Mouse (Mus musculus): ENCODE measurements around the gene Cnot8. TPM values are rescaled to one million over a fixed set of nuclear protein-coding genes. Genes with fewer than 3 reads are reported as not detected.

Cnot8 gene
- polyA plus RNA-seq, 1 experiment, result 77.3 TPM

DNA sequence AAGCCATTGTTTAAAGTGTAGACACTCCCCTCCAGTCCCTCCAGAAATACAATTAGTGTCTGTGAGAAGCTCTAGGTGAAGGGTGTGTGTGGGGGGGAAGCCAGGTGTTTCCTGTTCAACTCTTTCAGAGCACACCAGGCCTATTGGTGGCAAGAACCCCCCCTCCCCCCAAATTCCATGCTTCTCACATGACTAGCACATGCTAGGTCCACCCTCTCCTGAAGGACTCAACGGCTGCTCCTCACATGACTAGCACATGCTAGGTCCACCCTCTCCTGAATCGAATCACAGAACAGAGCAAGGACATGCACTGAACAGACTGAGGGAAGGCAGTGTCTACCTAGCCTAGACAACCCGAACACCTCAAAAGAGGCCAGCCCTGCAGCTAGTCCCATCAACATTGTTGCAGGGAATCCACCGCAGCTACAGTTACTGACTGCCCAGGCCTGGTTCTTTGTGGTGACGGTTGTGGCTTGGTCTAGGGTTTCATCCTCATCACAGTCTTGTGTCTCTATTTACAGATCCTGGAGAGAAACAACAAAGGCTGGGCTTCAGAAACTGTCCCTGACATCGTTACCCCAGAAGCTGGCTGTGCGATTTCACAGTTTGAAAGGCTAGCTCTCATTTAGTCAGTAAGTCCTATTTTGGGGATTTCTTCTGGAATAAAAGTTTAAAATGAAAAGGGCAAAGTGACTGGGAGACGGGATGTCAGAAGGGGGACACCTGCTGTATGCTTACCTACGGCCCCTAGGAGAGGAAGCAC is 1.2 kb upstream of the Cnot8 start:
- DNase-seq (ENCODE audit: extremely low spot score in 1 of 2, low spot score in 1 of 2), result no peak

DNA sequence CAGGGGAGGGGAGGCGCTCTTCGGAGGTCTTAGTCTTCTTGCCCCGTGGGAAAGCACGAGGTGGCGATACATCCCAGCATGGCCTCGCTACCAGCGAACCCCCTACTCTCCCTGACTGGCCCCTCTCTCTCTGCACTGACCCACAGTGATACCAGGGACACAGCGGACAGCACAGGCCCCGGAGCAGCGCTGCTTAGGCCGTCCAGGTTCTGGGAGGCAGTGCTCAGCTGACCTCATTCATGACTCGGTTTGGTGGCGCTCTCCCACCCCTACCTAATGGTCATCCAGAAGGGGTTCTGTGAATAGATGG is 654 bp upstream of the Cnot8 start:
- DNase-seq (ENCODE audit: extremely low spot score in 1 of 2, low spot score in 1 of 2), result no peak

DNA sequence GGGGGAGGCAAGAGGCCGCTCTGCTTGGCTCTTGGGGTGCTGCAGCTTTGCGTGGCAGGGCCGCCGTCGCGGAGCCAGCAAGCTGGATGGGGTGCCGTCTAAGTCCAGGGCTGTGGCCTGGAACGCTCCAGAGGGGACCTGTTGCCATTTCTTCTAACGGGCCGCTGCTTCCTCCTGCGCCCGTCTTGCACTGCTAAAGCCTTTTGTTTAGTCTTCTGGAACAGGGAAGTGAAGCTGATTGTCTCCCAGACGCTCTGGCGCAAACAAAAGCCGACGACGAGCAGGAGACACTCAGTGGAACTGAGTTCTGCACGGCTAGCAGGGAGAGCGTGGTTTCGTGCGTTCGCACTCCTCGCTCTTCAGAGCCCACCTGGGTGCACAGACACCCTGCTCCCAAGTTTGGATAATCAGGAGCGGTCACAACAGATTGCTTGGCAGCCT is 418 bp downstream of the Cnot8 start:
- DNase-seq (ENCODE audit: extremely low spot score in 1 of 2, low spot score in 1 of 2), result peak in 1 of 2 experiments; percentile 33

DNA sequence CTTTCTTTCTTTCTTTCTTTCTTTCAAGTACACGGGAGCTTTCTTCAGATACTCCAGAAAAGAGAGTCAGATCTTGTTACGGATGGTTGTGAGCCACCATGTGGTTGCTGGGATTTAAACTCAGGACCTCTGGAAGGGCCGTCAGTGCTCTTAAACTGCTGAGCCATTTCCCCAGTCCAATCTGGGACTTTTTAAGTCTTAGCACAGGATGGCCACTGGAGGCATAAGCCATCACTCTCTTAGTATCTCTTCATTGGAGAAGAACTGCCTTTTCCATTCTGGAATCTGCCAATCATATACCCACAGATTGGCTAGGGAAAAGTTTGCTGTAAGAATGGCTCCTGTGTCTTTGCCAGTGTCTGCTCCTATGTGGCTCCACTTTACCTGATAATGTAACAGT is 3.1 kb downstream of the Cnot8 start:
- DNase-seq (ENCODE audit: extremely low spot score in 1 of 2, low spot score in 1 of 2), result no peak

DNA sequence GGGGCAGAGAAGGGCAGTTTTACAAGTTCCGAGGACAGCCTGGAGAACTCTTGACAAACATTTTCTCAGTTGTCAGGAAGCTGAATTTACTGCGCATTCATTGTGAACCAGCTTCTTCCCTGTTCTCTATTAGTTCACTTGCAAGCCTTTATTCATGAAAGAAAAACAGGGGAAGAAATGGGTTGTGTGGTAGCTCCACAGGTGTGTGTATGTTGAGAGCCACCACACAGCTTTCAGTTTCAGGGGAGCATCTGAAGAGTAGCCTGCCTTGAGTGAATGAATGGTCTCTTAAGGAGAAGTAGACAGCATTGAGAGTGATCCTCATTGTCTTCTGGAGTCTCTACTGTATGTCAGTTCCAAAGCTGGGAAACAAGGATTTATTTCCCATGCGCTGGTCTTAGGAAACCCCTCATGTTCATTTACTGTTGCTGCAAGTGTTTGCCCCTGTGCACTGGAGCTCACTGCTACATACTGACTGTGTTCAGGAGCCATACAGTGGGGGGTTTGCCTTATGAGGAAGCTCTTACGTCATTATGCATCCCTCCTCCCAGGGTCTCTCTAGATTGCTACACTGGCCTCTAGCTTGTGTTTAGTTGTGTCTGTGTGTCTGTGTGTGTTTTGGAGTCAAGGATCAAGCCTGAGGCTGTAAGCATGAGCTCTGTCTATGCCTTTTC is 3.8 kb downstream of the Cnot8 start:
- DNase-seq (ENCODE audit: extremely low spot score in 1 of 2, low spot score in 1 of 2), result no peak

DNA sequence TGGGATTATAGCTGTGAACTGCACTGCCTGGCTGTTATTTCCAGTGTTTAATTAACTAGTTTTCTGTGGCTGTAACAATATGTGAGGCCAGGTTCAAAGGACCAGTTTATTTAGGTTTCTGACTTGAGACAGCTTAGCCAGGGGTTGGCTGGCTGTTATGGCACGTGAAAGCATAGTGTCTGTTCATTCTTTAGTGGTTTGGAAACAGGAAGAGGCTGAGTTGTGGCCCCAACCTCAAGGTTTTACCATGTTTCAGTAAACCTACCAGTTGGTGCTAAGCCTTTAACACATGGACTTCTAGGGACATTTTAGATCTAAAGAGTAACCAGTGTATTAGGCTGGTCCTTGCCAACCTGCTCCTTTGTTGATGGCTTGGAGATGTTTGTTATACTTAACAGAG is 12.6 kb downstream of the Cnot8 start:
- DNase-seq (ENCODE audit: extremely low spot score in 1 of 2, low spot score in 1 of 2), result no peak

DNA sequence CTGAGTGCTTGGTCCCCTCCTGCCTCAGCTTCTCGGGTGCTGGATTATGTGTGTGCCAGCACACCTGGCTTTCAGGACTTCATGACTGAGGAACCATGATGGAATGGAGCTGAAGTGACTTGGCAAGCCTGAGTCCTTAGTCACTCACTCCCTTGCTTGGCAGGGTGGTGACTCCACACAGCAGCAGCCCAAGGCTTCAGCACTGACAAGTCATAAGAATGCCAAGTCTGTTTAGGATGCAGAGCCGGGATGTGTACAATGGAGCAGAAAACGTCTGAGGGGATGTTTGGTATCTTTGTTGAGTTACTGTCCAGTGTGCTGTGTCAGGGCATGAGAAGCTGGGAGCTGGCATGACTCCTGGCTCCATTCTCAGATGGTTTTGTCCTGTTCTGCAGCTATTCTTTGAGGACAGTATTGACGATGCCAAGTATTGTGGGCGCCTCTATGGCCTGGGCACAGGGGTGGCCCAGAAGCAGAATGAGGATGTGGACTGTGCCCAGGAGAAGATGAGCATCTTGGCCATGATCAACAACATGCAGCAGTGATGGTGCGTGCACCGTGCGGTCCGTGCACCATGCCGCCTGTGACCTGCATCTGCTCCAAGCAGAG is 13.2 kb downstream of the Cnot8 start:
- DNase-seq (ENCODE audit: extremely low spot score in 1 of 2, low spot score in 1 of 2), result peak in 1 of 2 experiments; percentile 11

DNA sequence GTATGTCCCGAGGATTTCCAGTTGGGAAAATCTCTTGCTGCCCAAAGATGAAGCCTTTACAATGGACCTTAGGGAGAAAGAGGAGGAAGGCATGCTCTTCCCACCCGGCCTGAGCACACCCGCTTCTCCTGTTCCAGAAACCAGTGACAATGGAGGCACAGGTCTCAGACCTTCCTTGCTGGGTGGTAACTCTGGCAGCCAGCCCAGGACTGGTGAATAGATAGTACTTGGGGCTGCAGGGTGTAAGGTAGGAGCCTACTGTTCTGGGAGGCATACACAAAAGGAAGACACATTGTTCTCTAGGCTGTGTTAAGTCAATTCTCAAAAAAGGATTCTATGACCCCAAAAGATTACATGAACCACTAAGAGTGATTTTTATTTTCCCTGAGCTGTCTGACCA is 16.7 kb downstream of the Cnot8 start:
- no peak for DNase-seq (ENCODE audit: extremely low spot score in 1 of 2, low spot score in 1 of 2)

DNA sequence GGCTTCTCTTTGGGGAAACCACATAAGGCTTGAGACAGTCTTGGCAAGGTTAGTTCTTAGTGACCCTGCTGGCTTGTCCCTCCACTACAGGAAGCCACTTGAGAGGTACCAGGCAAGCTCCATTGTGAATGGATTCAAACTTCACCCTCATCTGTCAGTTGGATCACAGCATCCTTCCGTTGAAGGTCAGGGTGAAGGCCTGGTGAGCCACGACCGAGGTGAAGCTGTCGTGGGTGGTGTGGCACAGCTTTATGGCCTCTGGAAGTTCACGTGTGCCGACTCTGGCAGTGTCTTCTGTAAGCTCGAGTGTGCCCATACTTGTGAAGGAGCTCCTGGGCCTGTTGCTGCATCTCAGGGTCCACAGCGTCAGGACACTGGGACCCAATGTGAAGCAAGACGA is 17.4 kb downstream of the Cnot8 start:
- no peak for DNase-seq (ENCODE audit: extremely low spot score in 1 of 2, low spot score in 1 of 2)

DNA sequence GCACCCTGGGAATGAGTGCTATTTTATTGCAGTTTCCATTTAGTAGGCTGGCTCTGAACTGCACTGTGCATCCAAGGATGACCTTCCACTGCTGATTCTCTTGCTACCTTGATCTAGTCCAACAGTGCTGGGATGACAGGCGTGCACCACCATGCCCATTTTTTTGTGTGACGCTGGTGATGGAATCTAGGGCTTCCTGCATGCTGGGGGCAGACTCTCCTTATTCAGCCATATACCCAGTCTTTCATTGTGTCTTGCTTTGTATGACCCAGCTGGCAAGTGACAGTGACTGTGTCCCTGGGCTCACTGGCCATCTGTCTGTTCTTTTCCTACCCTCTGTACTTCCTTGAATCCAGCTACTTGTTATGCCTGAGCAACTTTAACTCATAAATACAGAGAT is 19.8 kb downstream of the Cnot8 start:
- DNase-seq (ENCODE audit: extremely low spot score in 1 of 2, low spot score in 1 of 2), result no peak

DNA sequence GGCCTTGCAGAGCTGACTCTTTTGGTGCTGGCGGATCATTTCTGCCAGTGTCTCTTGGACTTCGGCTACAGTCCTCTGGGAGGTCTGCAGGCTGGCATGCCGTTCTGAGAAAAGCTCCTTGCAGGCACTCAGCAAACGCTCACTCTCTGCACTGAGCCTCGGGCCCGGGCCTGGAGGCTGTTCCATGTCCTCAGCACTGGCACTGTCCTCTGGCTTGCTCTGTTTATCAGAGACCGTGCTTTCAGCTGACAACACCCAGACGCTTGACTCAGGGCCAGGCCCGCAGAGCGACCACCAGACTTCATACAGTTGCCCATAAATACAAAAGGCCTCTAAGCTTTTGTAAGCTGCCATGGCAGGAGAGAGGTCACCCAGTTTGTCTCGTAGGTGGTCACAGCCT is 21.1 kb downstream of the Cnot8 start:
- no peak for DNase-seq (ENCODE audit: extremely low spot score in 1 of 2, low spot score in 1 of 2)

DNA sequence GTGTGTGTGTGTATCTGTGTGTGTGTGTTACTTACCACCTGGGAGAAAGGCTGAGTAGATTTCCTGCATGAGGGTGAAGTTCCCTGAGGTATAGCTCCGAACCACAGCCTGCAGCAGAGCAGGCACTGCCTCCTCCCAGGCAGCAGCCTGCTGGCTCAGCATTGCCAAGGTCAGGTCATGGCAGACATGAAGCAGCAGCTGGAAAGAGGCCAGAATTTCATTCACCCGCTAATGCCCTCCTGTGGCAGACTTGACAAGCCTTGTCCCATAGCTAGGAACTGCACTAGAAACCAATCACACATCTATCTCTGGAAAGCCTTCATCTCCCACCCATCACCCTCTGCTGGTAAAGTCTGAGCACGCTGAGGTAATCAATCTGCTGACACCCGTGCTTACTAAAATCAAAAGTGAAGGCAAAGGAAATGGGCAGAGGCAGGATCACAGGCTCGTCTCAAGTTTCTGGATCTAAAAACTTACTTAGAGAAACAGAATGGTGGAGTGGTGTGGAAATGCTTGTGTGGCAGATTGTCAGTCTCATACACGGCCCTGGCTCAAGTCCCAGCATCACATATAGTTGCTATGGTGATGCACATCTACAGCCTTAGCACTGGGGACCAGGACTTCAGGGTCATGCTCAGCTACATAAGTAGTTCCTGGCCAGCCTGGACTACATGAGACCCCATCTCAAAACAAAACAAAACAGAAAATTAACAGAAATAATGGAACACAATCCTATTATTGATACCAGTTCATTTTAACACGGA is 22.6 kb downstream of the Cnot8 start:
- DNase-seq (ENCODE audit: extremely low spot score in 1 of 2, low spot score in 1 of 2), result peak in 1 of 2 experiments; percentile 52

DNA sequence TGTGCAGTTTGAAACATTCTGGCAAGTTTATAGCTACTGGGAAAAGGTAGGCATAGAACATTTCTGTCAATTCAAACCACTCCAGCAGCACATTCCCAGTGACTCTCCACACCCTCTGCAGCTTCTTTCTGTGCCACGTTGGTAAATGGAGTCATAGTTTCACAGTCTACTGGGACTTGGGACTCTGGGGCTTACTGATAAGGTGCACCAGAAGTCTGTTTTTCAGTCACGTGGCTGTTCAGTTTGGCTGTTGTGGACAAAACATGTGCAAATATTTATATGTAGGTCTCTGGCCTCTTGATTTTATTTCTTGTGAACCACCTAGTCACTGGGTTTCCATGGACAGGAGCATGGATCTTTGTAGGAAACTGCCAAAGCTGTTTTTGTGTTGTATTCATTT is 23.6 kb downstream of the Cnot8 start:
- DNase-seq (ENCODE audit: extremely low spot score in 1 of 2, low spot score in 1 of 2), result no peak

DNA sequence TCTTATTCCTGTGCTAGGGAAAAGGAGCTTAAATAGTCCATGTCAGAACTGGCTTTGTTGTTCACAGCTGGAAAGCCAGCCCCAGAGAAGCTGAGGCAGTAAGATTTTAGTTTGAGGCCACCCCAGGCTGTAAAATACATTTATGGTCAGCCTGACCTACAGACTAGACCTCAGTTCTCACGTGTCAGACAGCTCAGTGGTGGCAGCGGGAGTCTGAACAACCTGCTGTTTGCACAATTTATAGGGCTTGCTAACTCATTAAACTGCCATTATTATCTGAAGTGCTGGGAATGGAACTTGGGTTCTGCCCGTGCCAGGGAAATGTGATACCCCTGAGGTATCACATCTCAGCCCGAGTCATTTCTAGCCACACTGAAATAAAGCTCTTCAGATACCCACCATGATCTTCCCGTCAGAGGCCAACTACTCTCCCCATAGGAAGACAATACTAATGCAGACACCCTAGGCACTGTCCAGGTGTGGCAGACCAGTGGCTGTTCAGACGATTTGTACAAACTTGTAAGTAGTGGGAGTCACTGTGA is 25.4 kb downstream of the Cnot8 start:
- DNase-seq (ENCODE audit: extremely low spot score in 1 of 2, low spot score in 1 of 2), result no peak

DNA sequence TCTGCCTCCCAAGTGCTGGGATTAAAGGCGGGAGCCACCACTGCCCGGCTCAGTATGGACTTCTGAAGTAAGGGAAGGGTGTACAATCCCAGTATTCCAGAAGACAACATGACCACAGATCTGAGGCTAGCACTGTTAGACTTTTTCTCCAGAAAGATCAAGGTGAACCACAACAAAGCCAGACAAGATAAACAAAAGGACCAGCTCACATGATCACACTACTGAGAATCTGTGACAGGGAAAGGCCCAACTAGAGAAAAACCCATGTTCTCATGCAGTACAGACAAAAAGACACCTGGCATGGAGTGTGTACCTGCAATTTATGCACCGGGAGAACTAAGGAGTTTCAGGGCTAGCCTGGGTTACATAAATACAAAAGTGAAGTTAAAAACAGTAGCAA is 28.1 kb downstream of the Cnot8 start:
- no peak for DNase-seq (ENCODE audit: extremely low spot score in 1 of 2, low spot score in 1 of 2)

DNA sequence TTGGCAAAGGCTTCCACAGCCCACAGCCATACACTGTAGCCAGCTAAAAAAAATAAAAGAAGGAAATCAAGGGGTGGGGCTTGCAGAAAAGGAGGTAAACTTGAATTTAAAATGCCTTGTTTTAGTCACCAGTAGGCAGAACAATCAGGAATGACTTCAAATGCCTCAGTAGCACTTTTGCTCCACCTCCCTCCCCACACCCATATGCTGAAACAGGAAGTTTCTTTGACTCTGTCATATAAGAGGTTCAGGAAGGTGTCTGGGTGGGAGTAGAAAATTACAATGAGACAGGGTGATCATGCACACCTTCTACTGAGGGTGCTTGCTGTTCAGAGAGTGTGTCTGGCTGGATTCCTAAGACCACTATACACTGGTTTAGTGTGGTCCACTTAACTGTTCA is 30.9 kb downstream of the Cnot8 start:
- DNase-seq (ENCODE audit: extremely low spot score in 1 of 2, low spot score in 1 of 2), result no peak

DNA sequence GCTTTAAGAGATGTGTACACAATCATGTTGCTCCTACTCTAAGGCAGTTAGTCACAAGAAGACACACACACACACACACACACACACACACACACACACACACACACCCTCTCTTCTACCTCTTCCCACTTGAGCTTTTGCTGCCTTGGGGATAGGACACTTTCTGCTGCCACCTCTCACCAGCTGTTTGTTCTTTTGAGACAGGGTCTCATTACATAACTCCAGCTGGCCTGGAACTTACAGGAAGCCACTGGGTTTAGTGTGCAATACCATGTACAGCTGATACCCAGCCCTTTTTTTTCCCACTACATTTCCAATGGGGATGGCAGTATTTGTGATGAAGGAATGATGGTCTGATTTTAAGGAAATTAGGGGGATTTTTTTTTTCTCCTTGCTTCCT is 31.3 kb downstream of the Cnot8 start:
- no peak for DNase-seq (ENCODE audit: extremely low spot score in 1 of 2, low spot score in 1 of 2)

DNA sequence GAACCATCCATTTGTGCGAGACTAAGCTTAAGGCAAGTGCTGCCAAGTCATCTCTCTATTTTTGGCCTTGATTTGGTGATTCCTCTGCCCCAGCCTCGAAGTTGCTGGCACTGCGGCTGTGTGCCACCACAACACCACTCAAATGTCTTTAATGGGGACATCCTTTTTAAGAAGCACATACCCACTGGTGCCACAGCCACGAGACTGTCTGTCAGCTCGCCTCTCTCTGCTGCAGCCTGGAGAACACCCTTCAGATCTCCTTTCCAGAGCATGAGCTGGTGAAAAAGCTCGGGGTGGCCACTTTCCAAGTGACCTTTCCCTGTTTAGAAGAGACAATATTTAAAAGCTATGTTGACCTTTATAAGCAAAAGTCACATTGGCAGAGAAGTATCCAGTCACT is 32.7 kb downstream of the Cnot8 start:
- no peak for DNase-seq (ENCODE audit: extremely low spot score in 1 of 2, low spot score in 1 of 2)

DNA sequence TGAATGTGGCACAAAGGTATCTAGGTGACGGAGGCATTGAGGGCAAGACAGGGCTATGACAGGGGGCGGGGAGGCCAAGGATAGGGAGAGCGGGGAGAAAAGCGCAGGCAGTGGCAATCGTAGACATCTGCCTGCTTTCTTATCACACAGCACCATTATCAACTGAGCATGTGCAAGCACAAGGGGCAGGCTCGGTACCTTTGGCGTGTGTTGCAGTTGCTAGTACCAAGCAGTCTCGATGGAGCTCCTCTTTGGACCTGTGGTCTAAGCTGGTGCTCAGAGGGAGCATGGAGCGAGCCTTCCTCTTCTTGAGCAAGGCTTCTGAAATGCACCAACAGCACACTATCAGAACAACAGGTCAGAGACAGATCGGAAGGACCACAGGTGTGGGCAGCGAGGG is 34.9 kb downstream of the Cnot8 start:
- DNase-seq (ENCODE audit: extremely low spot score in 1 of 2, low spot score in 1 of 2), result no peak

DNA sequence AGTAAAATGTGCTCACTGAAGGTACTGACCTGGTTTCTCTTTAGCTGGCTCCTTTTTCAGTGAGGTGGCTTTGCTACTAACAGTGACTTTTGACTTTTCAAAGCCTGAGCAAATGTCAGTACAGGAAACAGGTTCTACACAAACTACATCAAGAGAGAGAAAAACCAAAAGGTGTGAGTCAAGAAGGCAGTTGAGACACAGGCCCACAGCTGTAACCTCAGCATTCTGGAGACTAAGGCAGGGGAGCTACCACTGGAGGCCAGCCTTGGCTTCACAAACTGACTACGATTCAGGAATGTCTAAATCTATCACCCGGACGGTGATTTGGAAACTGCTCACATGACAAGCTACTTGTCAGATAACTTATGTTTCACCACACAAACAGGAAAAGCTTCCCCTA is 35.5 kb downstream of the Cnot8 start:
- no peak for DNase-seq (ENCODE audit: extremely low spot score in 1 of 2, low spot score in 1 of 2)

All from frontal cortex, adult 2 months (tissue).